Mouse (Mus musculus) natural killer cell, adult 2 months (primary cell): ENCODE data around the gene Npr1.

ENCODE experiments used
- DNase-seq, 2 experiments: peaks; one replicate each; pipeline ENCODE4 v3.0.0; 2022; ENCODE audit warnings: low spot score in 2 of 2

Gene Npr1

GRCm38 (mm10) chr3:90437131-90437530 lies 28.5 kb downstream of the Npr1 start:
- DNase-seq = no peak

- no peak for DNase-seq
Observed at GRCm38 (mm10) chr3:90434073-90434730, 31.5 kb downstream of the Npr1 start.

GRCm38 (mm10) chr3:90433381-90434020 lies 32.2 kb downstream of the Npr1 start, which contains the start of gene Ints3:
TSS of gene Ints3 (minus strand) at chr3:90433622.
- DNase-seq = peak; percentile 98 to 99

DNA sequence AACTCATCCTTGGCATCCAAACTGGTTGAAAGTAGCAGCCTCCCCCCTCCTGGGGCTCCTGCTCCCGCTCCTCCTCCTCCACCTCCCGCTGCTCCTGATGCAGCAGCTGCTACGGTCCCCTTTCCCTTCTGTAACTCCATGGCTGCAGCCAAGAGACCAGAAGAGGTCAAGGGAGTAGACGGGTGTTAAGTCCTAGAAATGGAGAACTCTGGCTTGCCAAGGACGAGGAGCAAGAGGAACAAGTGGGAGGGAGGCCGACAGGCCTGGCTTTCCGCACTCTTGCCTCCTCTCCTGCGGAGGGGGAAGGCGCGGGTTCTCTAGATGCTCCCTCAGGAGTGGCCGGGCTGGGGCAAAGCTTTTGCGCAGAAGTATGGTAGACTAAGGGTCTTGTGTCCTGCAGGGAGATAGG lies 32.9 kb downstream of the Npr1 start:
- peak in 1 of 2 experiments; percentile 14 for DNase-seq

DNA sequence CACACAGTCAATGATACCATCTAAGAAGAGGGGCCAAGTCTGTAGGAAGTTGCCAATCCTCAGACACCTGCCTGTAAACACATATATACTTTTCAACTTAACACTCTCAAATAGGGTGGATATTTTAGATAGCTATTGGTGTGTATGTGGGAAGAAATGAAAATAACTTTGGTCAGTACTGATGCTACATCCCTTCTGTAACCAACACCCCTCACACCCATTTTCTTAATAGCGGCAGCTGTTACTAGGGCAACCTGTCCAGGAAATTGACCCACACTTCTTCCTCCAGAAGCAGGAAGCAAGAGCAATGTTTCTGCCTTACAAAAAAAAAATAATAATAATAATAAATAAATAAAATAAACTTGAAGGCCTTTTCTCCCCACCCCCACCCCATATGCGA lies 33.3 kb downstream of the Npr1 start:
- DNase-seq = no peak

DNA sequence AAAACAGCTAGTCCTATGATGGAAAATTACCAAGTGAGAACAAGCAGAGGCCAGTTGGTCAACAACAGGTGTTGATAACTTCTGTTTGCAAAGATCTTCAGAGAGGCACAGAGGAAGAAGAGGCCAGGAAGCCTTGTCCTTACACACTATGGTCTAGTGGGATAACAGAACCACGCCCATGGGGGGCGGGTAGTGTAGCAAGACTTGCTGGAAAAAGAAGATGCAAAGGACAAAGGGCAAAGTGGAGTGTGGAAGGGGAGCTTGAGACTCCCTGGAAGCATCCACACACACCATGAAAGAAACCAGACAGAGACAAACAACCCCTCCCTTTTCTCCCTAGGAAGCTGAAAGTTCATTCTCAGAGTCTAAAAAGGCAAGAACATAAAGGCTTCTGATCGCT lies 36.1 kb downstream of the Npr1 start:
- DNase-seq = no peak

DNA sequence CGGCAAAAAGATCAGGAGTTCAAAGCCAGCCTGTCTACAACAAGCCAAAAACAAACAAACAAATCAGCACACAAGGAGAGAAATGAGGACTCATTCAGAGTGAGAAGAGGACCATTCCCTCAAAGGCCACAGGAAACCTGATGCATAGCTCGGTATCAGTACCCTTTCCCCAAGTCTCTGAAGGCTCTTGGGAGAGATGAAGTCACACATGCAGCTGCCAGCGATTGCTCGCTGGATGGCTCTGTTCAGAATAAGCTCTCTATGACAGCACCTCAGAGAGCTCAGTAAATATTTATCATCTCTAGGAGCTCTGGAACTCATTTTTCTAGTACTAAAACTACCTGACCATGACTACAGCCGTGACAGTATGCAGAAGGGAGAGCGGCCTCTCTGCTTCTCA lies 37.5 kb downstream of the Npr1 start:
- no peak for DNase-seq

- no peak for DNase-seq
Observed at GRCm38 (mm10) chr3:90427574-90427973, 38.1 kb downstream of the Npr1 start.

DNA sequence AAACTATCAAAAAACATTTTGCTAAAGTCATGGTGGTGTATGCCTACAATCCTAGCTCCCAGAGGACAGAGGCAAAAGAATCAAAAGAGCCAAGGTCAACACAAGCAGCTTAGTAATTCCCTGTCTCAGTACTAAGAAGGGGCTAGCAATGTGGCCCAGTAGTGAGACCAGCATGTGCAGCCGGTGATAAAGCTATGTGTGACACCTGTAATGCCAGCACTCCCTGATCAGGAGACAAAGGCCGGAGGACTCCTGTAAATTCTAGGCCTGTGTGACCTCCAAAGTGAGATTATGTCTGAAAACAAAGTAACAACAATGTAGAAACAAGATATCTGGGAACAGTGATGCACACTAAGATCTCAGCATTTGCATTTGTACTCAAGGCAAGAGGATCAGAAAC lies 40.2 kb downstream of the Npr1 start:
- no peak for DNase-seq

- DNase-seq = no peak
Observed at GRCm38 (mm10) chr3:90423549-90423948, 42.1 kb downstream of the Npr1 start.

DNA sequence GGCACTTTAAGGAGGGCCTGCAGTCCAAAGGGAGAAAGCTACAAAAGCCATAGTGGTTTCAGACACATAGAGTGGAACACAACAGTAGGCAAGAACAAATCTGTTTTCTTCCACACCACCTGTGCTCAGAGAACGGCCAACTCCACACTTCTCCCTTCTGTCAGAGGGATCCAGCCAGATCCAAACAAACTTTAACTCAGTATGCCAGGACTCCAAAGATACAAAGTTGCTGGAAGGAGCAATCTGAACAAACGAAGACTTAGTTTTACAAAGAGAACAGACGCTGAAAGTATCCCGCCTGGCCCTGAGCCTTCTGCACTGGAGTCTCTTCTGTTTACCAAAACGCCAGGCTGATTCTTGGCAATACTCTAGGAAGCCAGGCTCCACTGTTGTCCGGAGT lies 45.0 kb downstream of the Npr1 start:
- DNase-seq = no peak

GRCm38 (mm10) chr3:90413011-90413396 lies 52.7 kb downstream of the Npr1 start:
- DNase-seq = no peak

GRCm38 (mm10) chr3:90412312-90413010 lies 53.2 kb downstream of the Npr1 start:
- DNase-seq = peak; percentile 42 to 53

- no peak for DNase-seq
Observed at GRCm38 (mm10) chr3:90408721-90409120, 56.9 kb downstream of the Npr1 start.

- DNase-seq = no peak
Observed at GRCm38 (mm10) chr3:90406414-90406813, 59.3 kb downstream of the Npr1 start.

- no peak for DNase-seq
Observed at GRCm38 (mm10) chr3:90404609-90405008, 61.1 kb downstream of the Npr1 start.

DNA sequence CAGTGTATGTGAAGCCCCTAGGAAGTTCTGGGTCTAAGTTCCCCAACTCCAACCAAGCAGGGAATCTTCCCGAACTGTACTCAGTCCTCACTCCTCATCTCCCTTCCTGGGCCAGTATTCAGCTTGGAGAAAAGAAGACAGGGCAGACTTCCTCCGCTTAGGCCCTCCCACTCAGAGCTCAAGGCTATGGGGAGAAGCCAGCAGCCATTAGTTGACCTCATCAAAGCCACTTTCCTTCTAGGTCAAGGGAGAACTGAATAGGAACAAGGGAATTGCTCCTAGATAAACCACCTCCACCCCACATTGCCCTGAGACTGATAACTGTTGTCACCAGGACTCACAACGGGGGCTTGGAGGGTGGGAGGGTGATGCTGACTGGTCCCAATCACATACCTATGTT lies 61.5 kb downstream of the Npr1 start:
- DNase-seq = no peak

DNA sequence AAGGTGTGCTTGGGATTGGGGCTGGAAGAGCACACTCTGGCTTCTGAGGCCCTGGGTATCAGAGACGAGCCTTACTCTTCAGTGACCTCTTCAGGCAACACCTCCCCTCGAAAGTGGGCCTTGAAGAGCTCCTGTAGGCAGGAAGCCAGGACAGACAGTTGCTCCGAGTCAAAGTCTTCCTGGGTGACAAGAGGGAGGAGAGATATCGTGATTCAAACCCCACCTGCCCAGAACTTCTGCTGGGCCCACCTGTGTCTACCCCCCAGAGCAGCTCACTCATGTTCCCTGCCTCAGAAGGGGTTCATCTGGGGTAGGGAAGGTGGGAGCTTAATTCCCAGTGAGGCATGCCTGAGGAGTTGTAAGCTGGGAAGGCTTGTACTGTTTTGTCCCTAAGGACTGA lies 64.7 kb downstream of the Npr1 start:
- DNase-seq = no peak
